Mouse (Mus musculus): ENCODE measurements at regions not wholly inside any gene's neighbourhood (a gene's known extent, or its start where the extent isn't known, plus 50 kb on each side); places are given as distances from the start of the nearest gene placed in this dataset.

- H3K9me3 ChIP-seq (replicated peaks), result no peaks in the 10 kb centered on the region
- H3K36me3 ChIP-seq (replicated peaks), result no peaks in the 10 kb centered on the region
- DNase-seq (ENCODE audit: low spot score) (no peak), ATAC-seq (ENCODE audit: extremely low read depth, insufficient number of reproducible peaks, low FRiP score, poor library complexity, severe bottlenecking) (no peak)
- H3K4me1 ChIP-seq (ENCODE audit: insufficient read depth, low read depth, low read length), result no peaks in the 10 kb centered on the region
- H3K4me3 ChIP-seq (ENCODE audit: low read depth, low read length), result no peak overlapping the region
- H3K27me3 ChIP-seq (ENCODE audit: insufficient read depth, low read length), result peaks cover 10% of the 10 kb centered on the region; the same call in 1 of the 2 replicates
- no peak for TF ChIP-seq GATA2 (IDR thresholded peaks at IDR 0.05; ENCODE audit: borderline replicate concordance, low read depth, low read length)
- no peak for TF ChIP-seq GATA1 (IDR thresholded peaks at IDR 0.05; ENCODE audit: borderline replicate concordance, low read length)
- TF ChIP-seq CTCF (IDR thresholded peaks at IDR 0.05; ENCODE audit: low read depth, low read length), result no peak
- TF ChIP-seq TAL1 (conservative IDR thresholded peaks at IDR 0.05; ENCODE audit: low read depth, low read length), result no peak
- no peak for TF ChIP-seq POLR2AphosphoS5 (IDR thresholded peaks at IDR 0.05; ENCODE audit: insufficient replicate concordance, low read depth, low read length)
Observed at GRCm38 (mm10) chr2:75341310-75341709, 317.8 kb upstream of the Hnrnpa3 start.

- no peak for TF ChIP-seq CTCF (IDR thresholded peaks at IDR 0.05; ENCODE audit: low read depth, low read length)
- no peak for TF ChIP-seq POLR2AphosphoS5 (IDR thresholded peaks at IDR 0.05; ENCODE audit: insufficient replicate concordance, low read depth, low read length)
- no peak for TF ChIP-seq GATA1 (IDR thresholded peaks at IDR 0.05; ENCODE audit: borderline replicate concordance, low read length)
- no peak for TF ChIP-seq TAL1 (conservative IDR thresholded peaks at IDR 0.05; ENCODE audit: low read depth, low read length)
- TF ChIP-seq GATA2 (IDR thresholded peaks at IDR 0.05; ENCODE audit: borderline replicate concordance, low read depth, low read length), result no peak
- no peak for ATAC-seq (ENCODE audit: extremely low read depth, insufficient number of reproducible peaks, low FRiP score, poor library complexity, severe bottlenecking)
- H3K27me3 ChIP-seq (ENCODE audit: insufficient read depth, low read length), result peaks cover 10% of the 10 kb centered on the region; the same call in 1 of the 2 replicates
- H3K4me1 ChIP-seq (ENCODE audit: insufficient read depth, low read depth, low read length), result no peaks in the 10 kb centered on the region
- no peak for DNase-seq (ENCODE audit: low spot score)
- no peaks in the 10 kb centered on the region for H3K9me3 ChIP-seq (replicated peaks)
- no peaks in the 10 kb centered on the region for H3K36me3 ChIP-seq (replicated peaks)
- no peak overlapping the region for H3K4me3 ChIP-seq (ENCODE audit: low read depth, low read length)
Observed at GRCm38 (mm10) chr2:75341726-75342280, 317.3 kb upstream of the Hnrnpa3 start.

- ATAC-seq (ENCODE audit: extremely low read depth, insufficient number of reproducible peaks, low FRiP score, poor library complexity, severe bottlenecking) (no peak), DNase-seq (ENCODE audit: low spot score) (no peak)
- Histone ChIP-seq H3K4me1 (ENCODE audit: insufficient read depth, low read depth, low read length) (no peaks in the 10 kb centered on the region), H3K4me3 (ENCODE audit: low read depth, low read length) (no peak overlapping the region), H3K27me3 (ENCODE audit: insufficient read depth, low read length) (peaks cover 2% of the 10 kb centered on the region; the same call in 1 of the 2 replicates), H3K36me3 (replicated peaks) (no peaks in the 10 kb centered on the region), H3K9me3 (replicated peaks) (no peaks in the 10 kb centered on the region)
- TF ChIP-seq GATA1 (IDR thresholded peaks at IDR 0.05; ENCODE audit: borderline replicate concordance, low read length) (no peak), CTCF (IDR thresholded peaks at IDR 0.05; ENCODE audit: low read depth, low read length) (no peak), POLR2AphosphoS5 (IDR thresholded peaks at IDR 0.05; ENCODE audit: insufficient replicate concordance, low read depth, low read length) (no peak), GATA2 (IDR thresholded peaks at IDR 0.05; ENCODE audit: borderline replicate concordance, low read depth, low read length) (no peak), TAL1 (conservative IDR thresholded peaks at IDR 0.05; ENCODE audit: low read depth, low read length) (no peak)
Observed at GRCm38 (mm10) chr2:75350902-75351301, 308.2 kb upstream of the Hnrnpa3 start.

- DNase-seq (ENCODE audit: low spot score) (no peak), ATAC-seq (ENCODE audit: extremely low read depth, insufficient number of reproducible peaks, low FRiP score, poor library complexity, severe bottlenecking) (no peak)
- H3K36me3 ChIP-seq (replicated peaks), result no peaks in the 10 kb centered on the region
- peaks cover 2% of the 10 kb centered on the region; the same call in 1 of the 2 replicates for H3K27me3 ChIP-seq (ENCODE audit: insufficient read depth, low read length)
- no peaks in the 10 kb centered on the region for H3K4me1 ChIP-seq (ENCODE audit: insufficient read depth, low read depth, low read length)
- no peaks in the 10 kb centered on the region for H3K9me3 ChIP-seq (replicated peaks)
- TF ChIP-seq POLR2AphosphoS5 (IDR thresholded peaks at IDR 0.05; ENCODE audit: insufficient replicate concordance, low read depth, low read length) (no peak), GATA1 (IDR thresholded peaks at IDR 0.05; ENCODE audit: borderline replicate concordance, low read length) (no peak), GATA2 (IDR thresholded peaks at IDR 0.05; ENCODE audit: borderline replicate concordance, low read depth, low read length) (no peak), TAL1 (conservative IDR thresholded peaks at IDR 0.05; ENCODE audit: low read depth, low read length) (no peak), CTCF (IDR thresholded peaks at IDR 0.05; ENCODE audit: low read depth, low read length) (no peak)
- no peak overlapping the region for H3K4me3 ChIP-seq (ENCODE audit: low read depth, low read length)
Observed at GRCm38 (mm10) chr2:75351965-75352364, 307.1 kb upstream of the Hnrnpa3 start.

GRCm38 (mm10) chr2:75352564-75352963 lies 306.5 kb upstream of the Hnrnpa3 start:
- Histone ChIP-seq H3K36me3 (replicated peaks) (no peaks in the 10 kb centered on the region), H3K4me1 (ENCODE audit: insufficient read depth, low read depth, low read length) (no peaks in the 10 kb centered on the region), H3K27me3 (ENCODE audit: insufficient read depth, low read length) (peaks cover 2% of the 10 kb centered on the region; the same call in 1 of the 2 replicates), H3K9me3 (replicated peaks) (no peaks in the 10 kb centered on the region), H3K4me3 (ENCODE audit: low read depth, low read length) (no peak overlapping the region)
- no peak for TF ChIP-seq GATA2 (IDR thresholded peaks at IDR 0.05; ENCODE audit: borderline replicate concordance, low read depth, low read length)
- TF ChIP-seq TAL1 (conservative IDR thresholded peaks at IDR 0.05; ENCODE audit: low read depth, low read length), result no peak
- TF ChIP-seq POLR2AphosphoS5 (IDR thresholded peaks at IDR 0.05; ENCODE audit: insufficient replicate concordance, low read depth, low read length), result no peak
- no peak for TF ChIP-seq CTCF (IDR thresholded peaks at IDR 0.05; ENCODE audit: low read depth, low read length)
- TF ChIP-seq GATA1 (IDR thresholded peaks at IDR 0.05; ENCODE audit: borderline replicate concordance, low read length), result no peak
- no peak for ATAC-seq (ENCODE audit: extremely low read depth, insufficient number of reproducible peaks, low FRiP score, poor library complexity, severe bottlenecking)
- no peak for DNase-seq (ENCODE audit: low spot score)

GRCm38 (mm10) chr2:75356691-75357375 lies 302.2 kb upstream of the Hnrnpa3 start:
- Histone ChIP-seq H3K9me3 (replicated peaks) (no peaks in the 10 kb centered on the region), H3K27me3 (ENCODE audit: insufficient read depth, low read length) (no peaks in the 10 kb centered on the region), H3K4me3 (ENCODE audit: low read depth, low read length) (no peak overlapping the region), H3K4me1 (ENCODE audit: insufficient read depth, low read depth, low read length) (no peaks in the 10 kb centered on the region), H3K36me3 (replicated peaks) (no peaks in the 10 kb centered on the region)
- DNase-seq (ENCODE audit: low spot score) (no peak), ATAC-seq (ENCODE audit: extremely low read depth, insufficient number of reproducible peaks, low FRiP score, poor library complexity, severe bottlenecking) (no peak)
- TF ChIP-seq TAL1 (conservative IDR thresholded peaks at IDR 0.05; ENCODE audit: low read depth, low read length) (no peak), GATA2 (IDR thresholded peaks at IDR 0.05; ENCODE audit: borderline replicate concordance, low read depth, low read length) (no peak), POLR2AphosphoS5 (IDR thresholded peaks at IDR 0.05; ENCODE audit: insufficient replicate concordance, low read depth, low read length) (no peak), CTCF (IDR thresholded peaks at IDR 0.05; ENCODE audit: low read depth, low read length) (no peak), GATA1 (IDR thresholded peaks at IDR 0.05; ENCODE audit: borderline replicate concordance, low read length) (no peak)

All from G1E (cell line).